Mouse (Mus musculus): Measurements from ENCODE around the gene Nobox. TPM values are rescaled to one million over a fixed set of nuclear protein-coding genes. Genes with fewer than 3 reads are reported as not detected.
A peak's percentile ranks its signal among the peaks of the same experiment; 100 is the strongest.

The Nobox gene
- polyA plus RNA-seq, 1 experiment: not detected

- Histone ChIP-seq H3K4me3 (ENCODE audit: insufficient read depth, low read length) (no peak overlapping the region), H3K4me1 (ENCODE audit: control insufficient read depth, insufficient read depth, low read length) (no peaks in the 10 kb centered on the region), H3K27ac (ENCODE audit: insufficient read depth, low read length) (no peak overlapping the region)
- no peak for TF ChIP-seq POLR2A (IDR thresholded peaks at IDR 0.05; ENCODE audit: low read depth, low read length)
- TF ChIP-seq CTCF (IDR thresholded peaks at IDR 0.05; ENCODE audit: borderline replicate concordance, insufficient read depth, low read length): no peak
Observed at GRCm38 (mm10) chr6:43333479-43333878, 24.1 kb upstream of the Nobox start.

DNA sequence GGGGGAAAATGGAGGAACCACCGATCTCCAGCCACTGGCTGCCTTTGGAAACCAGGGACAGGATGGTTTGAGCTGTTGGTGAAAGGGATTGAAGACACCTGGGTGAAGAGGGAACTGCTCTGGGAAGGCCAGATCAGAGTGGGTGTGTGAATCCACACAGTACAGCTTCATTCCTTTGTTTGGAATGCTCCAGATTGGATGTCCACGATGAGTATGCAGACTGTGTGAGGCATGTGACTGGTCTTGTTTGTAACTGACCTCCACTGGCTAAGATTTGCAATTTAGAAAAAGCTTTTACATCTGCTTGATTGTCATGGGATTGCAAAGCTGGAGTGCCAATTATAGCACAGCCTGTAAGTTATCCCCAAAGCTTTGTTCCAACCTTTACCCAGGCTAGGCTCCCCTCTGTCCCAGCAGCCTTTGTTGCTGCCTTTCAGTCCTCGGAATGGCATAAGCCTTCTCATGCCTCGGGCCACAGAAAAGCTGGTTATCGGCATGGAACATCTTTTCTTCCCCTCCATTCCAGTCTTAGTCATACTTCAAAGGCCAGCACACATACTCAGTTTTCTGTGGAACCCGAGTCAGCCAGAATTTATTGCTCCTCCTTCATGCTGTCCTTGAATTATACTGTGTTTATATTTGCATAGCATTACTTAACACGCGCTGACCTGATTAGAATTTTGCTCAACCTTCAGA, 3.8 kb upstream of the Nobox start:
- Histone ChIP-seq H3K4me1 (ENCODE audit: control insufficient read depth, insufficient read depth, low read length) (no peaks in the 10 kb centered on the region), H3K4me3 (ENCODE audit: insufficient read depth, low read length) (no peak overlapping the region), H3K27ac (ENCODE audit: insufficient read depth, low read length) (no peak overlapping the region)
- TF ChIP-seq POLR2A (IDR thresholded peaks at IDR 0.05; ENCODE audit: low read depth, low read length): no peak
- TF ChIP-seq CTCF (IDR thresholded peaks at IDR 0.05; ENCODE audit: borderline replicate concordance, insufficient read depth, low read length): no peak

DNA sequence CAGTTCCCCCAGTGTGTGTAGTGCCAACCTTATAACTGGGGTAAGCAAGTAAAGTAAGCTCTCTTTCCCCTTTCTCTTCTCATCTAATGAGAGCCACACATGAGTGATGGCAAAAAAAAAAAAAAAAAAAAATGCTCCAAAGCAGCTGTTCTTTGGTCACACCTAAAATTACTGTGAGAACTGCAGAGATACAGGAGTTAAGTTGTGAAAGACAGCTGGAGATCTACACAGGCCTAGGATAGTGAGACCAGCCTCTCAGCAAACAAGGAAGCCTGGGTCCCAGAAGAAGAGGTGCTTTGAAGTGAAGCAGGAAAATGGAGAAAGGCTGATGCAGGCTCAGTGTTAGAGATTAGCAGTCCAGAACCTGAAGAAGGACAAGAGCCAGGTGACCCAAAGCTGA, 3.2 kb upstream of the Nobox start:
- H3K4me1 ChIP-seq (ENCODE audit: control insufficient read depth, insufficient read depth, low read length): no peaks in the 10 kb centered on the region
- no peak overlapping the region for H3K4me3 ChIP-seq (ENCODE audit: insufficient read depth, low read length)
- no peak overlapping the region for H3K27ac ChIP-seq (ENCODE audit: insufficient read depth, low read length)
- TF ChIP-seq CTCF (IDR thresholded peaks at IDR 0.05; ENCODE audit: borderline replicate concordance, insufficient read depth, low read length) (no peak), POLR2A (IDR thresholded peaks at IDR 0.05; ENCODE audit: low read depth, low read length) (no peak)

DNA sequence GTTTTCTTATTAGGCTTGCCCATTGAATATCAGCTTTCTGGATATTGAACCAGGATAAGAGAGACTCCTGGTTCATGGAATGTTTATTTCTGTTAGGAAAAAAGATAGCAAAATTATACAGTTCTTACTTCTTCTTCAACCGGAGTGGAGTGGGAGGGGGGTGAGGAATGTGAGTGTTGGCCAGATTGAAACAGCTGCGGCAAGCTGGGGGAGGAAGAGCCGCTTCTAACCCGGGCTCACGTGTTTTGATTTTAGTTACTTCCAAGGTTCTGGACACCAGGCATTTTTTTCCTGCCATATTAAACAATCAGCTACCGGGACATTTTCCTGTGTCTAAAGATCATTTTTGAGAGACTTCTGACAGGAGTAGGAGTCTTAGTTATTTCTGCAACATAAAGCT, 717 bp upstream of the Nobox start:
- Histone ChIP-seq H3K4me3 (ENCODE audit: insufficient read depth, low read length) (no peak overlapping the region), H3K27ac (ENCODE audit: insufficient read depth, low read length) (no peak overlapping the region), H3K4me1 (ENCODE audit: control insufficient read depth, insufficient read depth, low read length) (no peaks in the 10 kb centered on the region)
- TF ChIP-seq POLR2A (IDR thresholded peaks at IDR 0.05; ENCODE audit: low read depth, low read length): no peak
- no peak for TF ChIP-seq CTCF (IDR thresholded peaks at IDR 0.05; ENCODE audit: borderline replicate concordance, insufficient read depth, low read length)

DNA sequence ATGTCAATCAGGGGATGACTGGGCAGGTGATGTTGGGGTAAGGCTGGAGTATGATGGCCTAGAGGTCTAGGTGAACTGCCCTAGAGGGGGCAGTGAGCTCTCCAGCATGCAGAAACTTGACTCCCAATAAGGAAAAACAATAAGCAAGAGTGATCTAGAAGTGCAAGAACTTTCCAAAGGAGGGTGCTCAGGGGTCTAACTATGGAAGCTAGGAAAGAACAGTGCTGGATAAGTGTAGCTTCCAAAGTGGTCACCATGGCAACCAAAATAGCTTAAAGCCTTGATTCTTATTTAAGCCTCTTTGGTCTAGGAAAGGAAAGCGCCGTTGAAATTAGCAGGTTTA, 11.9 kb downstream of the Nobox start:
- no peak for TF ChIP-seq POLR2A (IDR thresholded peaks at IDR 0.05; ENCODE audit: low read depth, low read length)
- no peak for TF ChIP-seq CTCF (IDR thresholded peaks at IDR 0.05; ENCODE audit: borderline replicate concordance, insufficient read depth, low read length)
- Histone ChIP-seq H3K4me1 (ENCODE audit: control insufficient read depth, insufficient read depth, low read length) (peaks cover 18% of the 10 kb centered on the region), H3K27ac (ENCODE audit: insufficient read depth, low read length) (no peak overlapping the region), H3K4me3 (ENCODE audit: insufficient read depth, low read length) (no peak overlapping the region)

DNA sequence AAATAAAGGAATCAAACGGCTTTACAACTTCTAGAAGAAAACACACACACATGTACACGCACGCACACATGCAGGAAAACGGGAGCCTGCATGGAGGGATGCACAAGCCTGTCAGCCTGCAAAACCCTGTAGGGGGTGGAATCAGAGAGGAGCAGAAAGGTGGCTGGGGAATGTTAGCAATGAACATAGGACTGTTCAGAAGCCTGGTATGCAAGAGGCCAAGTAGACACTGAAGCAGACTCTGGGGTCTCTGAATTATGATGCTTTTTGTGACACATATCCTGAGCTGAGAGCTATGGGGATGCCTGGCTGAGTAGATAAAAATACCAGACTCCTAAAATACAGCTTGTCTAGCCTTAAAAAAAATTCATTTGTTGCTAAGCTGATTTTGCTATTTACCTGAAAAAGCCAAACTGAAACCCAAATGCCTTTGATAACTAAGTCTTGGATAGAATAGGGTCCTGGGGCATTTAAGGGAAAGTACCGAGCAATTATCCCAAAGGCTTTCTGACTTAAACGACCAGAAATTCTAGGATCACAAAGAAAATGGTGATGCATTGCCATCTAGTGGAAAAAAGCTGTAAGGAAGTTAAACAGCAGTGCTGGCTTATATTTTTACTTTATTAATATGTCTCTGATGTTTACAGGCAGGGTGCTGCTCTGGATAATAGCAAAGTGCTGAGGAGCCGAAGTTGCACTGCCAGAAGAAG, 12.4 kb downstream of the Nobox start:
- no peak for TF ChIP-seq POLR2A (IDR thresholded peaks at IDR 0.05; ENCODE audit: low read depth, low read length)
- no peak for TF ChIP-seq CTCF (IDR thresholded peaks at IDR 0.05; ENCODE audit: borderline replicate concordance, insufficient read depth, low read length)
- no peak overlapping the region for H3K4me3 ChIP-seq (ENCODE audit: insufficient read depth, low read length)
- no peak overlapping the region for H3K27ac ChIP-seq (ENCODE audit: insufficient read depth, low read length)
- H3K4me1 ChIP-seq (ENCODE audit: control insufficient read depth, insufficient read depth, low read length): peaks cover 23% of the 10 kb centered on the region

DNA sequence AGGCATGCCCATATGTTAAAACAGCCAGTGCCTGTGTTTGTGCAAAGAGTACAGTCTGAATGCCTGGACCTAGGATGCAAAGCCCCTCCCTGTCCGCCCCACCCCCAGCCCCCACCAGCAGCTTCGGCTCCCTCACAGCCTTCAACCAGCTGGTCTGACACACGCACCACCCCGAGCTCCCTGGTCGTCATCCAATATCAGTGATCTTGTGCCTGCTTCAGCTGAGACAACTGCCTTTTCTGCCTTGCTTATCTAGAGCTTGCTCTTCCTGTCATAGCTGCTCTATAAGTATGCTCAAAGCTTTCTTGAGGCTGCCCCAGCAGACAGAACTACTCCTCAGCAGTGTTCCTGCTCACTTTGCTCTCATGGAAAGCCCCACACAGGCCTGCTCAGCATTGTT, 13.4 kb downstream of the Nobox start:
- Histone ChIP-seq H3K4me3 (ENCODE audit: insufficient read depth, low read length) (no peak overlapping the region), H3K4me1 (ENCODE audit: control insufficient read depth, insufficient read depth, low read length) (peaks cover 25% of the 10 kb centered on the region), H3K27ac (ENCODE audit: insufficient read depth, low read length) (no peak overlapping the region)
- TF ChIP-seq CTCF (IDR thresholded peaks at IDR 0.05; ENCODE audit: borderline replicate concordance, insufficient read depth, low read length) (no peak), POLR2A (IDR thresholded peaks at IDR 0.05; ENCODE audit: low read depth, low read length) (no peak)

DNA sequence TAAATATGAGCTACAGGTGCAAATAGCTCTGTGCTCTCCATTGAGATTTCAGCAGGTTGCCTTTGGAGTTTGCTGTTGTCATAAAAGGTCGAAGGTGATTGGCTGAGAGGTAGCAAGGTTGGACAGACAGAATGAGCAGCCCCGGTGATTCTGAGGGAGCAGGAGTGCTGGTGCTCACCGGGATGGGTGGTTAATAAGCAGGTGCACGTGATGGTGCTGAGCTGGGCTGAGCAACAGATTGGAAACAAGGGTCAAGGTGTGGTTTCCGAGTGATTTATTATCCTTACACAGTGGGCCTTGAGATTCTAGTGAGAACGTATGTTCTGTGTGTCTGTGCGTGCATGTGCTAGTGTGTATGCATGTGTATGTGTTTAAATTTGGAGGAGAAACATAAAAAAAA, 16.2 kb downstream of the Nobox start:
- TF ChIP-seq POLR2A (IDR thresholded peaks at IDR 0.05; ENCODE audit: low read depth, low read length) (no peak), CTCF (IDR thresholded peaks at IDR 0.05; ENCODE audit: borderline replicate concordance, insufficient read depth, low read length) (no peak)
- Histone ChIP-seq H3K4me3 (ENCODE audit: insufficient read depth, low read length) (no peak overlapping the region), H3K4me1 (ENCODE audit: control insufficient read depth, insufficient read depth, low read length) (peaks cover 25% of the 10 kb centered on the region), H3K27ac (ENCODE audit: insufficient read depth, low read length) (no peak overlapping the region; the same call in 1 of the 2 replicates)

DNA sequence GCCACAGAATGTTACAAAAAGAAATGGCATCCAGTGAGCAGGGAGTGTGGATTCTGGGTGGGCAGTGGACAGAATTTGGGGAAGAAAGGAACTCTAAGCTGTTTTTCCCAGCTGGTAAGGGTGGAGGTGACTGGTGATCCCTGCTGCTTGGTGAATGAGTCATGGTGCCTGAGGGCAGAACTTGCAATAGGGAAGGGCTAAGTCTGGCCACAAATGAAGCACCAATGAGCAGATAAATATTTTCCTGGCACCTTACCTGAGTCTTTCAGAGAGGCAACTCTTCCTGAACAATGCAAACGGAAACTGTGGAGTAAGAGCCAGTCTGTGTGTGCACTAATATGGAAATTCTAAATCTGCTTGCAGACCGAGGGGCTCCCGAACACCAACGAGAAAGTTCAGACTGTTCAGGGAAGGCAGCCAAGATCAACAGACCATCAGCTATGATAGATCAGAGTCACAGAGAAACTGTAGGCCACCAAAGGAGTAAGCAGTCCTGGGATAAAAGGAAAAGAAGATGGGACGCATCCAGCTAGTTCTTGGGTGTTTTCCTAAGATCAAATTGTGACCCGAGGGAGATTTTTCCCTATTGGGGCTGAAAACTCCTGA, 16.8 kb downstream of the Nobox start:
- H3K27ac ChIP-seq (ENCODE audit: insufficient read depth, low read length): peak overlapping the region; percentile 72
- H3K4me1 ChIP-seq (ENCODE audit: control insufficient read depth, insufficient read depth, low read length): peaks cover 25% of the 10 kb centered on the region
- TF ChIP-seq POLR2A (IDR thresholded peaks at IDR 0.05; ENCODE audit: low read depth, low read length) (no peak), CTCF (IDR thresholded peaks at IDR 0.05; ENCODE audit: borderline replicate concordance, insufficient read depth, low read length) (no peak)
- H3K4me3 ChIP-seq (ENCODE audit: insufficient read depth, low read length): no peak overlapping the region

GRCm38 (mm10) chr6:43292041-43292440, 17.3 kb downstream of the Nobox start:
- no peak for TF ChIP-seq CTCF (IDR thresholded peaks at IDR 0.05; ENCODE audit: borderline replicate concordance, insufficient read depth, low read length)
- TF ChIP-seq POLR2A (IDR thresholded peaks at IDR 0.05; ENCODE audit: low read depth, low read length): no peak
- H3K27ac ChIP-seq (ENCODE audit: insufficient read depth, low read length): peak overlapping the region; percentile 72

More at GRCm38 (mm10) chr6:43292041-43292440, 17.3 kb downstream of the Nobox start:
- Histone ChIP-seq H3K4me1 (ENCODE audit: control insufficient read depth, insufficient read depth, low read length) (peaks cover 25% of the 10 kb centered on the region), H3K4me3 (ENCODE audit: insufficient read depth, low read length) (no peak overlapping the region)
